Mouse (Mus musculus) brain, embryonic 14.5 days (tissue): ENCODE results near the gene Erap1. TPM values are rescaled to one million over a fixed set of nuclear protein-coding genes. Genes with fewer than 3 reads are reported as not detected.

Source experiments
- DNase-seq: peaks from one replicate; pipeline ENCODE4 v3.0.0-alpha.2; 2011; ENCODE audit warnings: low read depth
- CTCF ChIP-seq: fragments of 200-500 bp; IDR thresholded peaks from 2 replicates; pipeline ENCODE4 v1.5.1; 2012; ENCODE audit warnings: inconsistent platforms, mild to moderate bottlenecking, moderate library complexity, borderline replicate concordance; ENCODE audit not compliant: insufficient read depth, insufficient read length; ENCODE audit errors: extremely low read depth
- POLR2A ChIP-seq: fragments of 200-500 bp; IDR thresholded peaks from 2 replicates; pipeline ENCODE4 v1.6.1; 2012; ENCODE audit warnings: mild to moderate bottlenecking, inconsistent platforms, borderline replicate concordance; ENCODE audit not compliant: poor library complexity, insufficient read depth, insufficient read length, severe bottlenecking; ENCODE audit errors: extremely low read depth
- polyA plus RNA-seq: library from polyadenylated mRNA; depleted of rRNA; stranded (reverse); fragments of >200 nt; gene quantifications from 2 replicates; pipeline ENCODE4 v1.2.3, GENCODE M21; 2012; rRNA removed

Erap1 gene
- polyA plus RNA-seq, 1 experiment, result 2.2 TPM

DNA sequence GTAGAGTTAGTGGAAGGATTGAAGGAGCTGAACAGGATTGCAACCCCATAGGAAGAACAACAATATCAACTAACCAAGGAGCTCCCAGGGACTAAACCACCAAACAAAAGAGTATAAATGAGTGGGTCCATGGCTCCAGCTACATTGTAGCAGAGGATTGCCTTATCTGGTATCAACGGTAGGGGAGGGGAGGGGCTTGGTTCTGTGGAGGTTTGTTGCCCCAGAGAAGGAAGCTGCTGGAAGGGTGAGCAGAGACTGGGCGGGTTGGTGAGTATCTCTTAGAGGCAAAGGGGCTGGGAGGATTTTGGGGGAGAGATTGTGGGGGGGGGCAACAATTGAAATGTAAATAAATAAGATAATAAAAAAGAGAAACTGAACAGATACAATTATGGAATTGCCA is 79.6 kb downstream of the Erap1 start:
- TF ChIP-seq CTCF (no peak), POLR2A (no peak)

DNA sequence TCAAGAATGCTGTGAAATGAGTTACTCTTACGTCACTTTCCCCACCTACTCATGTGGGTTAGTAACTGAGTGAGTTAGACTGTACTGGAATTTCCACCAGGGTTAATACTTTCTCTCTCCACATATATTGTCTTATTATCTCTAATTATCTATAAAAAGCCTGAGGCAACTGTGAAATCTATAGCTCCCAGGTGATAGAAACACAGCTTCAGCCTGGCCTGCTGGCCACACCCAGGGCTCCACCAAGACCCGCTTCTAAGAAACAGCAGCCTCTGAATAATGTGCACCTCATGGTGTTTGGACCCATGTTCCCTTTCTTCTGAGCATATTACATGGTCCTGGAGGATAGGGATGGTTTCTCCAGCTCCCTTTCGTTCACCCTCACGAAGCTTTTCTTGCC is 94.4 kb downstream of the Erap1 start:
- no peak for DNase-seq
- no peak for TF ChIP-seq POLR2A
- no peak for TF ChIP-seq CTCF

More for the DNA sequence above, 79.6 kb downstream of the Erap1 start:
- DNase-seq, result no peak

- TF ChIP-seq CTCF, result no peak
- TF ChIP-seq POLR2A, result no peak
- no peak for DNase-seq
These were observed 96.5 kb downstream of the Erap1 start for GRCm38 (mm10) chr13:74735834-74736233.

GRCm38 (mm10) chr13:74736396-74736795 is 97.0 kb downstream of the Erap1 start:
- TF ChIP-seq CTCF (no peak), POLR2A (no peak)
- DNase-seq, result no peak

Other genes with a start within 250 kb of the Erap1 start
- 1.8 and 2.4 TPM in 2 replicates for gene Zfp72, start 248.7 kb upstream of the Erap1 start, polyA plus RNA-seq
- 38.5 and 60.1 TPM in 2 replicates for gene Ftl1-ps1, start 239.9 kb upstream of the Erap1 start, polyA plus RNA-seq
- gene Zfp825, start 145.6 kb upstream of the Erap1 start, polyA plus RNA-seq, result 5.8 and 7.3 TPM in 2 replicates
- 3.6 and 5.4 TPM in 2 replicates for gene Cast, start 169.2 kb downstream of the Erap1 start, polyA plus RNA-seq